Mouse (Mus musculus) heart, embryonic 11.5 days (tissue): ENCODE measurements around the gene Rnd2. TPM values are rescaled to one million over a fixed set of nuclear protein-coding genes. Genes with fewer than 3 reads are reported as not detected.

Experiments used
- ATAC-seq: fragments of 200-750 bp; cut with Nextera tagmentation; replicated peaks from 2 replicates; pipeline ENCODE4 v1.8.0; 2017; ENCODE audit warnings: moderate library complexity; ENCODE audit not compliant: insufficient number of reproducible peaks, low FRiP score, low TSS enrichment
- H3K27ac ChIP-seq: fragments of 300-500 bp; sonication (generic); 2 replicates; pipeline ENCODE4 v1.5.1; 2014; ENCODE audit warnings: mild to moderate bottlenecking, low read depth, low read length
- H3K27me3 ChIP-seq: fragments of 300-500 bp; sonication (generic); 2 replicates; pipeline ENCODE4 v1.6.1; 2014; ENCODE audit warnings: mild to moderate bottlenecking, low read length, mixed read lengths; ENCODE audit not compliant: control insufficient read depth, insufficient read depth
- H3K36me3 ChIP-seq: fragments of 300-500 bp; sonication (generic); 2 replicates; pipeline ENCODE4 v1.6.1; 2014; ENCODE audit warnings: mild to moderate bottlenecking, low read length, moderate library complexity, mixed read lengths; ENCODE audit not compliant: control insufficient read depth, insufficient read depth
- H3K4me1 ChIP-seq: fragments of 300-500 bp; sonication (generic); 2 replicates; pipeline ENCODE4 v1.6.1; 2014; ENCODE audit warnings: low read length; ENCODE audit not compliant: control insufficient read depth, insufficient read depth
- H3K4me2 ChIP-seq: fragments of 300-500 bp; sonication (generic); 2 replicates; pipeline ENCODE4 v1.6.1; 2014; ENCODE audit warnings: mild to moderate bottlenecking, moderate library complexity
- H3K4me3 ChIP-seq: fragments of 300-500 bp; sonication (generic); 2 replicates; pipeline ENCODE4 v1.5.1; 2014; ENCODE audit warnings: low read depth, low read length
- H3K9ac ChIP-seq: fragments of 300-500 bp; sonication (generic); 2 replicates; pipeline ENCODE4 v1.6.1; 2014; ENCODE audit warnings: mild to moderate bottlenecking, low read depth, low read length, moderate library complexity
- H3K9me3 ChIP-seq: fragments of 300-500 bp; sonication (generic); replicated peaks from 2 replicates; pipeline ENCODE4 v1.6.1; 2016; ENCODE audit warnings: low read length; ENCODE audit not compliant: control insufficient read depth
- WGBS: fragments of 180-500 bp; shearing (Covaris S2); extraction: QIAGEN DNeasy Blood & Tissue Kit; methylation state at CpG from one replicate; pipeline ENCODE4 v1.1.7; 2014; ENCODE audit not compliant: insufficient replicate concordance; 5-methylcytosine and 5-hydroxymethylcytosine counted together
- microRNA-seq: library from miRNA; unstranded; fragments of <30 nt; microRNA quantifications from one replicate; pipeline ENCODE4, GENCODE M21; 2016; ENCODE audit warnings: borderline number of aligned reads
- polyA plus RNA-seq: library from polyadenylated mRNA; unstranded; fragments of >200 nt; fragmentation: Nextera tagmentation; extraction: Ambion mirVana; gene quantifications from 2 replicates; pipeline ENCODE4 v1.2.1, GENCODE M21; 2014

Rnd2 gene
- polyA plus RNA-seq, 1 experiment from 2014 or later: 22.3 TPM

DNA sequence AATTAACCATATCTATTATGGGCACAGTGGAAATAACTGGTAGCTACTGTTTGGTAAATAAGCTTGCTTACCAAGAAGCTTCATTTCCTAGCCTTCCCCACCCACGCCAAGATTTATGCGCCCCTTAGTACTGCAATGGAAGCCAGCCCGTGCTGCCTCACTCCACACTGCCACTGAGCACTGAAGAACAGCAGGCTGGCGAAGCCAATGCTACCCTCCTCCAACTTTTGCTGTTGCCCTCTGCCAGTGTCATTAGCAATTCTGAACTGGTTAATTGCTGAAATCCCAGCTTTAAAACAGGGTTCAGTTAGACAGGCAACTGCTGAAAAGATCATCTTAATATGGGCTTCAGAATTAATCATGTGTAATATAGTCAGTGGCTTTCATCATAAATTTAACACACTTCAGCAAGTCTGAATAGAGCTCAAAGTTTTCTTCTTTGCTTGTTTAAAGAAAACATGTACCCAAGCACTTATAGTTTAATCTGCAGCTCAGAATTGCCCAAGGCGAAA, 41.5 kb downstream of the Rnd2 start:
- Histone ChIP-seq H3K4me3 (no peak overlapping the region), H3K27ac (no peak overlapping the region), H3K36me3 (peaks cover 11% of the 10 kb centered on the region; the same call in 1 of the 2 replicates), H3K9ac (no peak overlapping the region), H3K27me3 (no peaks in the 10 kb centered on the region), H3K4me1 (0 out of 2 replicates have a peak, but pooled peaks cover 2% of the 10 kb centered on the region), H3K4me2 (no peak overlapping the region), H3K9me3 (no peaks in the 10 kb centered on the region)
- WGBS: 86% methylated on average over 5 of the region's 5 CpGs
- ATAC-seq: no peak

- Histone ChIP-seq H3K4me1 (0 out of 2 replicates have a peak, but pooled peaks cover 2% of the 10 kb centered on the region), H3K4me3 (no peak overlapping the region), H3K27me3 (no peaks in the 10 kb centered on the region), H3K36me3 (peaks cover 8% of the 10 kb centered on the region), H3K9me3 (no peaks in the 10 kb centered on the region), H3K4me2 (no peak overlapping the region), H3K9ac (no peak overlapping the region), H3K27ac (no peak overlapping the region)
- WGBS: 88% methylated on average over 7 of the region's 7 CpGs
- no peak for ATAC-seq
Measured at GRCm38 (mm10) chr11:101507090-101507489, 42.3 kb downstream of the Rnd2 start.

DNA sequence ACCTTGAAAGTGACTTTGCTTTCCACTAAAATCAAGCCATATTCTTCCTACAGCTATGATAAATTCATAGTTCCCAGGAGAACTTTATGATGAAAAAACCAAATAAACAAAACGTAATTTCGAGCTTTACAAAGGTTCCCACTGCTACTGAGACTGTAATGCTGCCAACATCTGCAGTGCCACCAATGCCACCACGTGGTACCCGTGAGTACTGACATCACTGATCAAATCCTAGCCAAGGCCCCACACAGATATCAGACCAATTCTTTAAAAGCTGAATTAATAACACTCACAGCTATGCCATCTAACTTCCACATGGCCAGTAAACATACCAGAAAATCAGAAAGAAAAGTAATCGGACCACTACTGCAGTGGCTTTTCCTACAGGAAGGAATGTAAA, 54.1 kb downstream of the Rnd2 start:
- no peak for ATAC-seq
- Histone ChIP-seq H3K9me3 (no peaks in the 10 kb centered on the region), H3K27ac (no peak overlapping the region), H3K4me2 (no peak overlapping the region), H3K27me3 (no peaks in the 10 kb centered on the region), H3K4me1 (no peaks in the 10 kb centered on the region), H3K9ac (no peak overlapping the region), H3K4me3 (no peak overlapping the region), H3K36me3 (peaks cover 8% of the 10 kb centered on the region)
- 83% methylated on average over 5 of the region's 5 CpGs for WGBS

DNA sequence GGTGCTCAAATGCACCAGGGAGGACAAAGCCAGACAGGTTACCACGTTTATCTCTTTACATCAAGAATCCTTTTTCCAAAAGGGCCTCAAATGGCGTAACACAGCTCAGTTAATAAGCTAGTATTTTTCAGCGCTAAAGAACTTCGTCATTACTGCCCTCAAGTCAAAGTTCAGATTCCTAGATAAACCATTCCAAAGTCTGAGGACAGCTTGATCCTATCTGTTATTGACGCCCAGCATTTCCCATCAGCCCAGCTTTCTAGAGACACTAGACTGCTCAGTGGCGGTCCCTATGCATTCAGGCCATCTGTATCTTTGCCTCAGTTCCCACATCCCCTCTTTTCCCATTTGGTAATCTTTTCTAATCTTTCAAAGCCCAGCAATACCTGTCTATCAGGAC, 54.6 kb downstream of the Rnd2 start:
- H3K4me3 ChIP-seq: no peak overlapping the region
- no peak for ATAC-seq
- WGBS: 90% methylated on average over 6 of the region's 6 CpGs
- peaks cover 4% of the 10 kb centered on the region for H3K36me3 ChIP-seq
- H3K4me1 ChIP-seq: no peaks in the 10 kb centered on the region
- H3K9ac ChIP-seq: no peak overlapping the region
- H3K27ac ChIP-seq: no peak overlapping the region
- H3K27me3 ChIP-seq: no peaks in the 10 kb centered on the region
- no peak overlapping the region for H3K4me2 ChIP-seq
- no peaks in the 10 kb centered on the region for H3K9me3 ChIP-seq

Small RNA genes lying within 50 kb of the gene (microRNA-seq; reads per million reads assigned to microRNA genes)
- gene Mir6929: 1.6 reads per million, percentile 20 among the genes with 10 or more reads in this experiment

Other genes with a start within 250 kb of the Rnd2 start
- 10.2 and 12.7 TPM in 2 replicates for gene Ezh1, start 238.5 kb upstream of the Rnd2 start, polyA plus RNA-seq
- gene Ramp2, start 219.0 kb upstream of the Rnd2 start, polyA plus RNA-seq: 230 and 232 TPM in 2 replicates
- gene Vps25, start 211.3 kb upstream of the Rnd2 start, polyA plus RNA-seq: 126 and 128 TPM in 2 replicates
- 11.1 and 13.7 TPM in 2 replicates for gene Wnk4, start 204.4 kb upstream of the Rnd2 start, polyA plus RNA-seq
- 1.1 TPM in 2 replicates for gene Cntd1, start 186.0 kb upstream of the Rnd2 start, polyA plus RNA-seq
- gene Coa3, start 185.9 kb upstream of the Rnd2 start, polyA plus RNA-seq: 183 and 189 TPM in 2 replicates
- gene Becn1, start 162.7 kb upstream of the Rnd2 start, polyA plus RNA-seq: 138 and 154 TPM in 2 replicates
- 104 and 105 TPM in 2 replicates for gene Psme3, start 148.8 kb upstream of the Rnd2 start, polyA plus RNA-seq
- gene Aoc2, start 139.9 kb upstream of the Rnd2 start, polyA plus RNA-seq: 0.90 and 1.4 TPM in 2 replicates
- 0.20 and 0.24 TPM in 2 replicates for gene Aoc3, start 134.4 kb upstream of the Rnd2 start, polyA plus RNA-seq
- not detected in 2 replicates for gene G6pc, start 97.4 kb upstream of the Rnd2 start, polyA plus RNA-seq
- 49.7 and 52.3 TPM in 2 replicates for gene Aarsd1, start 47.4 kb upstream of the Rnd2 start, polyA plus RNA-seq
- 17.5 and 18.7 TPM in 2 replicates for gene Gm27029, start 40.2 kb upstream of the Rnd2 start, polyA plus RNA-seq
- gene Rundc1, start 39.9 kb upstream of the Rnd2 start, polyA plus RNA-seq: 9.6 and 12.9 TPM in 2 replicates
- 75.3 and 82.6 TPM in 2 replicates for gene Ptges3l, start 39.7 kb upstream of the Rnd2 start, polyA plus RNA-seq
- gene Rpl27, start 22.7 kb upstream of the Rnd2 start, polyA plus RNA-seq: 286 and 315 TPM in 2 replicates
- gene Ifi35, start 16.6 kb upstream of the Rnd2 start, polyA plus RNA-seq: 10.2 and 11.8 TPM in 2 replicates
- 26.5 and 31.7 TPM in 2 replicates for gene Vat1, start 1.2 kb downstream of the Rnd2 start, polyA plus RNA-seq
- gene Brca1, start 87.0 kb downstream of the Rnd2 start, polyA plus RNA-seq: 12.3 and 12.7 TPM in 2 replicates
- gene Nbr1, start 87.2 kb downstream of the Rnd2 start, polyA plus RNA-seq: 48.4 and 72.2 TPM in 2 replicates
- gene Tmem106a, start 117.2 kb downstream of the Rnd2 start, polyA plus RNA-seq: 3.3 and 4.4 TPM in 2 replicates
- gene Gm11634, start 134.3 kb downstream of the Rnd2 start, polyA plus RNA-seq: not detected in 2 replicates
- 27.9 and 28.2 TPM in 2 replicates for gene Rdm1, start 162.2 kb downstream of the Rnd2 start, polyA plus RNA-seq
- 9.4 and 10.5 TPM in 2 replicates for gene Arl4d, start 200.5 kb downstream of the Rnd2 start, polyA plus RNA-seq